Mouse (Mus musculus): ENCODE measurements around the gene Fgf15.

DNA sequence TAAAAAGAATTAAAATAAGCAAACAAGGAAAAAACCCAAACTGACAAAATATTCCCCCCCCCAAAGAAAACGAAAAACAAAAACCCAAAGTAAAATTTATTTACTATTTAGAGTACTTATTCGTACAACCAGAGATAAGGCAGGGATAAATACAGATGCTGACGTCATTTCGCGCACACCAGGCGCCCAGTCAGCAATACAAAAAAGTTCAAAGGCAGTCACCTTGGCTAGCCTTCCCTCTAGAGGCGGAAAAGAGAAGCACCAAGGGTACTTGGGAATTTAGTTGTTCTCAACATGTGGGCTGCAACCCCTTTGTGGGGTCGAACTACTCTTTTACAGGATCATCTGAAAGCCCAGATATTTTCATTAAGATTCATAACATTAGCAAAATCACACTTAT, 11.5 kb downstream of the Fgf15 start:
- TF ChIP-seq CTCF (IDR thresholded peaks at IDR 0.05; ENCODE audit: extremely low read depth, insufficient read depth, insufficient read length, insufficient replicate concordance), result no peak
- no peak for TF ChIP-seq POLR2A (IDR thresholded peaks at IDR 0.05; ENCODE audit: low read depth, low read length)
